Mouse (Mus musculus) induced T-regulatory cell, adult 2 months (primary cell): ENCODE data around the gene Prkcq.

Experiments used
- DNase-seq: peaks from one replicate; pipeline ENCODE4 v3.0.0-alpha.2; 2012; ENCODE audit warnings: low read depth

The Prkcq gene

GRCm38 (mm10) chr2:11187166-11187565, 15.3 kb downstream of the Prkcq start:
- DNase-seq: peak; percentile 92

GRCm38 (mm10) chr2:11188279-11188678, 16.4 kb downstream of the Prkcq start:
- DNase-seq: peak; percentile 74

- DNase-seq: peak; percentile 62
Observed at GRCm38 (mm10) chr2:11189150-11189767, 17.4 kb downstream of the Prkcq start.

- DNase-seq: peak; percentile 85
Observed at GRCm38 (mm10) chr2:11192281-11193098, 20.6 kb downstream of the Prkcq start.

DNA sequence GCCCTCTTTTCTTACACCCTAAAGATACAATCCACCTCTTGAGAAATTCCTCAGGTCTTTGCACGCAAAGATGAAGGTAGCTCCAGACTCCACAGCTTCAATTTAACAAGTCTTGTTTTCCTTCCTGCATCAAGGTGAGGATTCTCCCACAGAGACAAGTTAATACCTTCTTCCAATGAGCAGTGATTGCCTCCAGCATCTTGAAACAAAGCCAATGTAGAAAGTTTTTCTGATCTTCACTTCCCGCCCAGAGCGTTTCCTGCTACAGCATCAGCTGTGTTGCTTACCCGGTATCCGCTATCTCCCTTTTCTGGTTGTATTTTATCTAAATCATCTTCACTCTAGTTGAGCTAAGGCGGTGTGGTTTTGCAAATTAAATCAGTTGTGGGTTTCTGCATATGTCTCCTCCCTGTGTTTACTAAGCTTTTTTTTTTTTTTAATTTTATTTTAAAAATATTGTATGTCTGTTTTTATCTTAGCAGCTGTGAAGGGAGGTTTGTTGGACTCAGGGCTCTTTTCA, 21.3 kb downstream of the Prkcq start:
- peak; percentile 92 for DNase-seq

DNA sequence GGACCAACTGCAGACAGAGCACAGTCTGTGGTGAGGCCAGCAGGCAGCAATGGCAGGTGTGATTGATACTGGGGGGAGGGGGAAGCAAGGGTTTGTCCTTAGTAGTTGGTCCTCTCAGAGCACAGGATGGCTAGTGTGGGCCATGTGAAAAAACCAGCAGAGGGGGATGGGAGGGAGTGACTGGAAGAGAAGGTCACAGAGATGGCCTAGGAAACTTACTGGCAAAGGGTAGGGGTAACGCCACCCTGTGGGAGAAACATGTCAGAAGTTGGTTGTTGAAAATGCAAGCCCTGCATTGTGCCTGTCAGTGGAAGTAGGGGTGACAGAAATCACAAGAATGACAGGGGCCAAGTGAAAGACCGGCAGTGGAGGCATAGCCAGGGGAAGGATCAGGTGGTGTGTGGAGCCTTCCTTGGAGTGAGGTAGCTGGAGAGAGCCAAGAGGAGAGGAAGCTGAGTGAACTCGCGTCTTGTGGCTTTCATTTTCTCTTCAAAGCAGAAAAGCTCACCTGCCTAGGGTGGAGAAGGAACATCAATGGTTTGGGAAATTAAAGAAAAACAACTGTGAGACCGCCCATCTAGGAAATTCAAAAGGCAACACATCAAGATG, 22.9 kb downstream of the Prkcq start:
- peak; percentile 88 for DNase-seq

DNA sequence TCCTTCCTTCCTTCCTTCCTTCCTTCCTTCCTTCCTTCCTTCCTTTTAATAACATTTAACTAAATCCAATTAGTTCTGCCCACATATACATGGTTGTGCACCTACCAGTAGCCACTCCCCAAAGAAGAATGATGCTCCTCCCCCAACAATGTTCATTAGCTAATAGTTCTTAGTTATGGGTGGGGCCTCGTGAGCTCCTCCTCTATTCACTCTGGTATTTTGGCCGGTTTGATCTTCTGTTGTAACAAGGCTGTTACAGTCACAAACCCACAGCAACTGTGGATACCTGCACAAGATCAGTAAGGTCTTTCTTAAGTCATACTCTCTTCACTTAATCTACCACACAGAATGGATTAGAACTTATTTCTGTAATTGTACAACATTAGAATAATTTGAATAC, 24.2 kb downstream of the Prkcq start:
- peak; percentile 41 for DNase-seq

DNA sequence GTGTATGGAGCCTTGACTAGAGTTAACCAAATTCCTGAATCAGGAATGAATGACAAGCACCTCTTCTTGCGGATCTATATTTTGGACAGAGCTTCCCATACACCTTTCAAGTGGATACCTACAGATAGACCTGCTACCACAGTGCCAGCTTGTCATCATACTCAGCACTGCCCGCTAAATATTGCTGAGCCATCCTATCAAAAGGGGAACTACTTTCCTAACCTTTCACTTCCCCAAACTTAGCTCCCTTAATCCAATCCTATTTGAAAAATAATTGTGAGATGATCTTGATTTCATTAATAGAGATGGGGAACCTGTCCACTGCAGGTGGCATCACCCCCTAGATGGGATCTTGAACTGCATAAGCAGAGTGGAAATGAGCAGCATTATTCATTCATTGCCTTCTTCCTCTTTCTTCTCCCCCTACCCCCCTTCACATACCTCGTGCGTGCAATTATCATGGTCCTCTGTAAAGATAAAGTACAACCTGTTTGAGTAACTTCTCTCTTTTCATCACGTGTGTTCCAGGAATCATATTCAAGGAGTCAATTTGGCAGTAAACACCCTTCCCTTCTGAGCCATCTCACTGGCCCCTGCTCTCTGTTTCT, 25.1 kb downstream of the Prkcq start:
- DNase-seq: peak; percentile 22

GRCm38 (mm10) chr2:11199624-11200023, 27.7 kb downstream of the Prkcq start:
- DNase-seq: no peak

GRCm38 (mm10) chr2:11202841-11203240, 30.9 kb downstream of the Prkcq start:
- DNase-seq: peak; percentile 76

DNA sequence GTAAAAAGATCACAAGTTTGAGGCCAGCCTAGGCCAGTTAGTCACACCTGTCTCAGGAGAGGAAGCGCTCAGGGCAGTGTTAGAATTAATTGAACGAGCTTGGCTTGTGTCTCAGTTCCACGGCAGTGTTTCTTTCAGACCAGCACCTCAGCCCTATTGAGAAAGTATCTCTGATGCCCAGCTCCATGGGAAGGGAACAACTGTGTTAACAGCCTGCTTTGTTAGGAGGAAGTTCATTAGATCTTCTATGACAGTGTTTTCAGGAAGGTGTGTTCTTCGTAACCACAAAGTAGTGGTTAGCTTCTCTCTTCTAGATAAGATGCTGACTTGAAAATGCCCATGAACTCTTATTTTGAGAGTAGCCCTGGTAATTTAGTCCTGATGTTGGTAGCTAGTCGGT, 31.4 kb downstream of the Prkcq start:
- peak; percentile 84 for DNase-seq

DNA sequence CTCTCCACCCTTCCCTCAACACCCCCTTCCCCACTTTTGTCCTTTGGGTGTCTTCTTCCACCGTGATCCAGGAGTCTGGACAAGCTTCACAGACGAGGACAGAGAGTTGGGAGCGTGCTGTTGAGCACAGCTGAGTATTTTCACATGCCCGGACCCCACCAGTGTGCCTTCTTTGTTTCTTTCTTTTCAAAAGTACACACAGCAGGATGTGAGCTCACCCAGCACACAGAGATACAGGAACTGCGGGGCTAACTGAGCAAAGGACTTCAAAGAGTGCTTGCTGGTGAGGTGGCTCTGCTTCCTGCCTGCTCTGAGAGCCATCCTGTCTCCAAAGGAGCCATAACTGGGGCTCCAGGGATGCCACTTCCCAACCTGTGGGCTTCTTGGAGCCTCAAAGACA, 32.3 kb downstream of the Prkcq start:
- peak; percentile 87 for DNase-seq

DNA sequence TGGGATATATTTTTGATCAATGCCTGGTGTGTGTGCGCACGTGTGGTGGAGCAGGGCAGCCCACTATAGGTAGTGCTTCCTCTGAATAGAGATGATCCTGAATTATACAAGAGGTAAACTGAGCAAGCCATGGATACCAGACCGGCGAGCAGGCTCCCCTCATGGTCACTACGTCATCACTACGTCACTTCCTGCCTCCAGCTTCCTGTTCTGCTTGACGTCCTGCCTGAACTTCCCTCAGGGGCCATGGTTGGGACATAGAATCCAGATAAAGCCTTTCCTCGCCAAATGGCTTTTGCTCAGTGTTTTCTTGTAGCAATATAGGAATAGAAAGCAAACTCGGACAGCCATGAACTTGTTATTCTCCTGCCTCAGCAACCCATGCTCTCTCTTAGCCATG, 33.1 kb downstream of the Prkcq start:
- DNase-seq: peak; percentile 74

DNA sequence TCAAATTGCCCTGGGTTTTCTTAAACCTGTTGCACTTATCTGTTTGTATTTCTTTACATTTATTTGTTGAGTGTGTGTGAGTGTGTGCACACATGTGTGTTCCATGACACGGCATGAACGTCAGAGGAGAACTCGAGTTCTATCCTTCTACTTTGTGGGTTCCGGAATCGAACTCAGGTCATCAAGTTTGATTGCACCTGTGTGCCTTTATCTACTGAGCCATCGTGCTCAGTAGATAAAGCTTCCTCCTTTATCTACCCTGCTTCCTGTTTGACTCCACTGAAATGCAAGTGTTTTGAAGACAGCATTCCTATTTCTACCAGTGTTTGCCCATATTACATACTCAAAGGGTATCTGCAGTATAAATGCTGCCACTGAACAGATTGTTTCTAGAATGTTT, 33.8 kb downstream of the Prkcq start:
- peak; percentile 84 for DNase-seq

DNA sequence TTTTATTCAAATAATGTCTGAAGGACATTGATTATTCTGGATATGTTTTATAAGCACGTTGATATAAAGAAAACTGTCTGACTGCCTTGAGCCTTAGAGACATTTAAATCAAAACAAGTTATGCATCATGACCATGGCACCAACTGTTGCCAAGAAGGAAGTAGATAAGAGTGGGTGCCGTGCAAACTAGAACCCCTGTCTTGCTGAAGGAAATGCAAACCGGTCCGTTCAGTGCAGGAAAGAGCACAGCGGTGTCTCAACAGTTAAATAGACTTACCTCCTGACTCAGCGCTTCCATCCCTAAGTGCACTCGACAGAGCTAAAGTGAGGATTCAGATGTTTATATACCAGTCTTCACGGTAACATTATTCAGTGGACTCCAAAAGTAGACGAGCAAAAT, 36.4 kb downstream of the Prkcq start:
- peak; percentile 74 for DNase-seq

- peak; percentile 45 for DNase-seq
Observed at GRCm38 (mm10) chr2:11209335-11209734, 37.4 kb downstream of the Prkcq start.

- peak; percentile 45 for DNase-seq
Observed at GRCm38 (mm10) chr2:11210241-11210916, 38.5 kb downstream of the Prkcq start.

GRCm38 (mm10) chr2:11211961-11212562, 40.2 kb downstream of the Prkcq start:
- peak; percentile 89 for DNase-seq

DNA sequence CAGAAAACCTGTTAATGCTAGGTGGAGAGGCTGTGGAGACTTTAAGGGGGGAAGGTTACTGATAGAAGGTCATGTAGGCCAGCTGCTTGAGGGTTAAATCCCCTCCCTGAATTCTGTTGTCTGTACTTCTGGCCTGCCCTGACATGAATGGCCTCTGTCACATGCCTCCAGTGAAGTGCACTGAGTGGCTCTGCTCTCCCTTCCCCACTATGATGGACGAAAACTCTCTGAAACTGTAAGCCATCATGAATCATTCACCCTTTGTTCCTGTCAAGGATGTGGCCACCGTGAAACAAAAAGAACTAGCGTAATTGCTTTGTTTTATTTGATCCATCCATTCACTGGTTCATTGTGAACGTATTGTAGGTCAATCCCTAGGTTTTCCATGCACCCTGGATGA, 44.5 kb downstream of the Prkcq start:
- DNase-seq: no peak

DNA sequence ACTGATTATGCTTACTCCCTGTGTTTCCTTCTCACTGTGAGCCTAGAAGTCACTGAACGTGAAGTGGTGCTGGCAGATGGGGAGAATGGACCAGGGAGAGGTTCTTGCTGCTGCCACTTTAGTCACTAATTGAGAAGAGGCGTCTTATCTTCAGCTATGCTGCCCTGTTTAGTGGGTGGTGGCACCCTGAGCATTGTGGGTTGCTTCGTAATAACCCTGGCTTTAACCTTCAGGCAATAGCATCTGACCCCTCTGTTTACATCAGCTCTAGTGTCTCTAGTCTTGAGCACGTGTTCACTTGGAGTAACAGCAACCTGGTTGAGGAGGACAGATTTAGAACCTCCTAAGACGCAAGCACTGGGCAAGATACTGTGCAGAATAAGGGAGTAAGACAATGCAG, 44.9 kb downstream of the Prkcq start:
- peak; percentile 73 for DNase-seq

GRCm38 (mm10) chr2:11218122-11218521, 46.2 kb downstream of the Prkcq start:
- DNase-seq: peak; percentile 91
